Mouse (Mus musculus): ENCODE results near the gene Gm10961.

- TF ChIP-seq CTCF (IDR thresholded peaks at IDR 0.05; ENCODE audit: low read depth, low read length) (no peak), POLR2A (IDR thresholded peaks at IDR 0.05; ENCODE audit: borderline replicate concordance, low read depth, low read length) (no peak)
These were observed 2.8 kb downstream of the Gm10961 start for GRCm38 (mm10) chr3:107633906-107634305.
